Mouse (Mus musculus) thymus, adult 2 months (tissue): ENCODE results near the gene Carmil1.

Source experiments
- CTCF ChIP-seq: fragments of 200-500 bp; IDR thresholded peaks from 2 replicates; pipeline ENCODE4 v1.5.1; 2012; ENCODE audit warnings: mild to moderate bottlenecking, control low read depth, low read length, moderate library complexity, borderline replicate concordance; ENCODE audit not compliant: control insufficient read depth, poor library complexity, insufficient read depth; ENCODE audit errors: extremely low read depth
- POLR2A ChIP-seq: fragments of 200-500 bp; IDR thresholded peaks from 2 replicates; pipeline ENCODE4 v1.6.1; 2012; ENCODE audit warnings: mild to moderate bottlenecking, low read length, control low read depth, moderate library complexity; ENCODE audit not compliant: control insufficient read depth, poor library complexity, insufficient read depth; ENCODE audit errors: extremely low read depth

DNA sequence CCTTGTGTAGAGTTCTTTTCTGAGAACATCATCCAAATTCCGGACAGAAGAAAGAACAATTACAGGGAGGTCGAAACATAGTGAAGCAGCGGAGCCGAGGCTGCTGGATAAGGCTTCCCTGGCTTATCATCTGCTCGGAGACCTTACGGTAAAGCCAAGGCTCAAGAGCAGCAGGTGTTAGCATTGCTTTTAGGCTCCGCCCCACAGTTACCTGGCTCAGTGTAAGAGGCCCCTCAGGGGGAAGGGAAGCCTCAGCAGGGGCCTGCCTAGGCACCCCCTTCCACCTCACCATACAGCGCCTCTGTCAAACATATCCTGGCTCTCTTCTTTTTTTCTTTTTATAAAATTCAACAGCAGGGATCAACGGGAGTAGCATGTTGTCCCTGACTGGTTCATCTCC, 286.6 kb downstream of the Carmil1 start:
- TF ChIP-seq CTCF (no peak), POLR2A (no peak)
